Mouse (Mus musculus): ENCODE measurements around the gene Sash1. TPM values are rescaled to one million over a fixed set of nuclear protein-coding genes. Genes with fewer than 3 reads are reported as not detected.

Gene Sash1
- polyA plus RNA-seq, 1 experiment from 2014 or later, result 0.77 TPM

- Histone ChIP-seq H3K4me1 (replicated peaks) (no peaks in the 10 kb centered on the region), H3K4me3 (replicated peaks) (no peak overlapping the region), H3K27ac (no peak overlapping the region), H3K27me3 (no peaks in the 10 kb centered on the region), H3K9ac (no peak overlapping the region), H3K9me3 (replicated peaks) (no peaks in the 10 kb centered on the region), H3K36me3 (no peaks in the 10 kb centered on the region), H3K4me2 (no peak overlapping the region)
- ATAC-seq (ENCODE audit: low read depth) (no peak), DNase-seq (no peak)
- WGBS (ENCODE audit: insufficient replicate concordance), result 89% methylated on average over 10 of the region's 10 CpGs
Measured at GRCm38 (mm10) chr10:8846258-8846657, 39.6 kb downstream of the Sash1 start.

DNA sequence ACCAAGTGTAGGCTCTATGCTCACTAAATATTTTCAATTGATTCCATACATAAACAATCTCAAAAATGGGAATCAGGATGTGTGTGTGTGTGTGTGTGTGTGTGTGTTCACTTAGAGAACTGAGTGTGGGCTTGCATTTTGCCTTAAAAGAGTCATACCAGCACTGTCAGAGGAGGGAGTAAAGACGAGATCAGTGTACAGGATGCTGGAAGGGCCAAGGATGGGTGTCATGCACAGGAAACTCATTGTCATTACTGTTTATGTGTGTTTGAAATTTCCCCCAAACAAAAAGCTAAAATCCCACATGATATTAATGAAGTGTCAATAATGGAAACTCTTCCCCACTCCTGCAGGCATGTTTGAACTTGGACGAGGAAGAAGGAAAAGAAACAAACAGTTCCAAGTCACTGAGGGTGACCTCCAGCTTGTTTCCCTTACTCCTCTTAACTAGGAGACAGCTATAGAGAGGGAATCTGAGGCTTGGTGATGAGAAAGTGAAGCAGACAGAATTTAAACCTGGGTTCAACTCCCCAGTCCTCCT lies 40.6 kb downstream of the Sash1 start:
- Histone ChIP-seq H3K27ac (no peak overlapping the region), H3K9ac (no peak overlapping the region), H3K4me2 (no peak overlapping the region), H3K9me3 (replicated peaks) (no peaks in the 10 kb centered on the region), H3K27me3 (no peaks in the 10 kb centered on the region), H3K36me3 (no peaks in the 10 kb centered on the region), H3K4me3 (replicated peaks) (no peak overlapping the region), H3K4me1 (replicated peaks) (no peaks in the 10 kb centered on the region)
- ATAC-seq (ENCODE audit: low read depth) (no peak), DNase-seq (no peak)
- 44% methylated on average over 2 of the region's 2 CpGs for WGBS (ENCODE audit: insufficient replicate concordance)

DNA sequence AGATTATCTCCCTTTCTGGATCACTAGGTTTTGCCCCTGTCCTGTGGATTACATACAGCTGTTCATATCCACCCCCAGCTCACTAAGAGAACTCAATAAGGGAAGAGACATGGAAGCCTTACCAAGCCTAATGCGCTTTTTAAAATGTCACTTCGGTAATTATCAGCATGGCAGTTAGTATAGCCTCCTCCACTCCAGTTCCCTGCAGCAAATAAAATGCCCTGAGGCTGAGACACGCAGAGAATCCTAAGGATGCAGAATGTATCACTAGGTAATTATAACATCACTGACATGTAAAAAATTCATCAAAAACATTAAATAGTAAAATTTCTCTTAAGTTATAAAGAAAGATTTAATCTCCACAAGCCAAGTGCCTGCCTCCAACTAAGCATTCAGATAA lies 45.9 kb downstream of the Sash1 start:
- Histone ChIP-seq H3K9ac (no peak overlapping the region), H3K27me3 (no peaks in the 10 kb centered on the region), H3K27ac (no peak overlapping the region), H3K36me3 (no peaks in the 10 kb centered on the region), H3K4me1 (replicated peaks) (peaks cover 2% of the 10 kb centered on the region), H3K4me2 (no peak overlapping the region), H3K4me3 (replicated peaks) (no peak overlapping the region), H3K9me3 (replicated peaks) (no peaks in the 10 kb centered on the region)
- no peak for ATAC-seq (ENCODE audit: low read depth)
- no peak for DNase-seq
- WGBS (ENCODE audit: insufficient replicate concordance), result 76% methylated on average over 3 of the region's 3 CpGs

GRCm38 (mm10) chr10:8833816-8834464 lies 51.9 kb downstream of the Sash1 start:
- no peak overlapping the region for H3K4me2 ChIP-seq
- H3K27me3 ChIP-seq, result no peaks in the 10 kb centered on the region
- no peak for ATAC-seq (ENCODE audit: low read depth)
- DNase-seq, result no peak
- H3K4me3 ChIP-seq (replicated peaks), result no peak overlapping the region
- H3K36me3 ChIP-seq, result no peaks in the 10 kb centered on the region
- WGBS (ENCODE audit: insufficient replicate concordance), result 61% methylated on average over 17 of the region's 17 CpGs
- H3K9ac ChIP-seq, result no peak overlapping the region
- no peaks in the 10 kb centered on the region for H3K9me3 ChIP-seq (replicated peaks)
- H3K27ac ChIP-seq, result no peak overlapping the region
- H3K4me1 ChIP-seq (replicated peaks), result peaks cover 8% of the 10 kb centered on the region

DNA sequence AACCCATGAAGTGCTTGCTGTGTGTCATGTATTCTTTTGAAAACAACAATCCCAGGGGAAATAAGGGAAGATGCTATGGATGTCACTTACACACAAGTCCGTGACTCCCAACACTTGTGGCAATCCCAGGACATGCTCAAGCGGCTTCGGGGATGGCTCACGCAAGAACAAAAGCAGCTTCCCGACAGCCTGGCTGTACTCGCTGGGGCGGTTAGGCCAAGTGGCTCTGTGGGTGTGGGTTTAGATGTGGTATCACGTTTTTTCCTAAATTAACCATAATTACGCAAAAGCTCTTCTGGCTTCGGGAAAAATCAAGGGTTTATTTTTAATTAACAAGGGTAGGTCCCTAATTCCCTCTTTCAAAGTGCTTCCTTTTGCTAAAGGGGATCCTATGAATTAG lies 59.6 kb downstream of the Sash1 start:
- 81% methylated on average over 10 of the region's 10 CpGs for WGBS (ENCODE audit: insufficient replicate concordance)
- ATAC-seq (ENCODE audit: low read depth) (no peak), DNase-seq (no peak)
- Histone ChIP-seq H3K27ac (no peak overlapping the region), H3K9me3 (replicated peaks) (no peaks in the 10 kb centered on the region), H3K9ac (no peak overlapping the region), H3K36me3 (no peaks in the 10 kb centered on the region), H3K4me3 (replicated peaks) (no peak overlapping the region), H3K27me3 (no peaks in the 10 kb centered on the region), H3K4me2 (no peak overlapping the region), H3K4me1 (replicated peaks) (no peaks in the 10 kb centered on the region; the same call in 1 of the 2 replicates)

DNA sequence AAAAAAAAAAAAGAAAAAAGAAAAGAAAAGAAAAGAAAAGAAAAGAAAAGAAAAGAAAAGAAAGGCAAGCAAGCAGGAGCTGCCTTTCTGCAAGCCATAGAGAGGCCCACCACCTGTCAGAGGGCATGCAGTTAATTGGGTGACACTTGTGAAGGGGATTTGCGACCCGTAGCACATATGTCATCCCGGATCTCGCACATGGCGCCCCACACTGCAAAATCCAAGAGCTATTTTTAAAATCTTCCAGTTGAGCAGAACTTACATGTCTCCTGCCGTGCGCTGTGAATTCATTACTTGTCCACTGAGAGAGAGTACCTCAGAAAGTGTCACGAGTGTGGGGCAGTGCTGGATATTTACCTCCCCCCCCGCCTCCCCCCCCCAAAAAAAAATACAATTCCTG lies 60.0 kb downstream of the Sash1 start:
- no peak overlapping the region for H3K4me2 ChIP-seq
- DNase-seq, result no peak
- H3K27ac ChIP-seq, result no peak overlapping the region
- no peak overlapping the region for H3K9ac ChIP-seq
- H3K9me3 ChIP-seq (replicated peaks), result no peaks in the 10 kb centered on the region
- no peak for ATAC-seq (ENCODE audit: low read depth)
- WGBS (ENCODE audit: insufficient replicate concordance), result 69% methylated on average over 9 of the region's 9 CpGs
- H3K36me3 ChIP-seq, result no peaks in the 10 kb centered on the region
- H3K4me1 ChIP-seq (replicated peaks), result no peaks in the 10 kb centered on the region; the same call in 1 of the 2 replicates
- no peaks in the 10 kb centered on the region for H3K27me3 ChIP-seq
- no peak overlapping the region for H3K4me3 ChIP-seq (replicated peaks)

DNA sequence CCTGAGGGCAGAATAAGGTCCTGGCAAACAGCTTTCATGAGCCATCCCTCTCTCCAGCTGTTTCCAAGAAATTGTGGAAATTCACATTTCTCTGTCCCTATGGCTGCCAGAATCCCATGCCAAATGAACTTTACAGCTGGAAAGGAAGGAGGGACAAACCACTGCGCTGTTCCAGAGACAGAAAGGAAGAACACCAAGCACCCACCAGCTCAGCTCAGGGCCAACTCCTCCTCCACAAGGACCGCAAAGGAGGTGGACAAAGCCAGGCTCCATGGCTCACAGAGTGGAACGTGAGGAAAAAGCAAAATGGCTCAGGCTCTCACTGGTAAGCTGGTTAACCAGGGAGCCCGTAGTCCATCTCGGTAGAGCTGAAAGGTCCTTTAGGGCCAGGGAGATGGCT lies 67.8 kb downstream of the Sash1 start:
- DNase-seq (no peak), ATAC-seq (ENCODE audit: low read depth) (no peak)
- no peaks in the 10 kb centered on the region for H3K36me3 ChIP-seq
- H3K4me3 ChIP-seq (replicated peaks), result no peak overlapping the region
- H3K27ac ChIP-seq, result no peak overlapping the region
- no peak overlapping the region for H3K4me2 ChIP-seq
- WGBS (ENCODE audit: insufficient replicate concordance), result 76% methylated on average over 5 of the region's 5 CpGs
- H3K4me1 ChIP-seq (replicated peaks), result no peaks in the 10 kb centered on the region; the same call in 1 of the 2 replicates
- H3K9ac ChIP-seq, result no peak overlapping the region
- no peaks in the 10 kb centered on the region for H3K27me3 ChIP-seq
- H3K9me3 ChIP-seq (replicated peaks), result no peaks in the 10 kb centered on the region

DNA sequence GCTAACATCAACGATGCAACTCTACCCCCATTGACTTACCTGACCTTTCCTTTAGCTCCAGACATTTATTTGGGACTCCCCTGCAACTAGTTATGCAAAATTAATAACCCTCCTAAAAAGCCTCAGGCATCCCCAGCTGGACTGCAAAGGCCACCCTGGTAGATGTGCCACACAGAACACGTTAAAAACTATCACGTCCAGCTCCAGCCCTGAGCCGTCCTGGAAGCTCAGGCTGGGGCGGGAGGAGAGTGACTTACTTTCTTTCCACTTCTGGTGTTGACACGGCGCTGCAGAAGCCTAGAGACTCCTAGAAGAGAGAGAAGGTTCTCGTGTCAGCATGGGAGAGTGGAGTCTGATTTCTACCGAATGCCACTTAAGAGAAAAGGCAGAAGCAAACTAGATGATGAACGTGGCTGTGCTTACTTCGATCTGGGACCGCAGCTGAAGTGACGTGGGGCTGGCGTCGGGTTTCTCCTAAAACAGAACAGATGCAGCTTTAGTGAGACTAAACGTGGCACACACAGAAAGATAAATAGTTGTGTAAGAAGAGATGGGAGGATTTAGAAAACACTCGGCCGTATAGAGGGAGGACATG lies 71.8 kb downstream of the Sash1 start:
- Histone ChIP-seq H3K9me3 (replicated peaks) (no peaks in the 10 kb centered on the region), H3K27ac (no peak overlapping the region), H3K36me3 (no peaks in the 10 kb centered on the region), H3K4me1 (replicated peaks) (no peaks in the 10 kb centered on the region), H3K9ac (no peak overlapping the region), H3K4me2 (no peak overlapping the region), H3K4me3 (replicated peaks) (no peak overlapping the region), H3K27me3 (no peaks in the 10 kb centered on the region)
- WGBS (ENCODE audit: insufficient replicate concordance), result 67% methylated on average over 18 of the region's 18 CpGs
- ATAC-seq (ENCODE audit: low read depth) (no peak), DNase-seq (no peak)

DNA sequence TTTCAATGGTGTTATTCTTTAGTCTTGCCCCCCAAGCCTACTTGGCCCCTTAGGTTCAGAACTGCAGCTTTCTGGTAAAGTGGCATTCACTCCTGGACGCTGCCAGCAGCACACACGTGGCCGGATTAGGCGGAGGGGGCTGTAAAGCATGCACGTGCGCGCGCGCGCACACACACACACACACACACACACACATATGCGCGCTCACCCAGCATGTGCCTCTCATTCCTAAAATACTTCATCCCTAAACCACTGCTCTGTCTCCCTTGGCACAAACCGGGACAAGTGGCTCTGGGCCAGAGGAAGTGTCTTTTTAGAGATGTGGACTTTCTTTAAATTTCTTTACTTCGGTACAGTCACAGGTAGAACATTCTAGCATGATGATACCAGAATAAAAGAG lies 72.6 kb downstream of the Sash1 start:
- no peak for DNase-seq
- WGBS (ENCODE audit: insufficient replicate concordance), result 88% methylated on average over 14 of the region's 14 CpGs
- no peaks in the 10 kb centered on the region for H3K9me3 ChIP-seq (replicated peaks)
- H3K36me3 ChIP-seq, result no peaks in the 10 kb centered on the region
- H3K27me3 ChIP-seq, result no peaks in the 10 kb centered on the region
- no peak overlapping the region for H3K9ac ChIP-seq
- no peak overlapping the region for H3K4me2 ChIP-seq
- no peak overlapping the region for H3K4me3 ChIP-seq (replicated peaks)
- no peaks in the 10 kb centered on the region for H3K4me1 ChIP-seq (replicated peaks)
- ATAC-seq (ENCODE audit: low read depth), result no peak
- no peak overlapping the region for H3K27ac ChIP-seq

DNA sequence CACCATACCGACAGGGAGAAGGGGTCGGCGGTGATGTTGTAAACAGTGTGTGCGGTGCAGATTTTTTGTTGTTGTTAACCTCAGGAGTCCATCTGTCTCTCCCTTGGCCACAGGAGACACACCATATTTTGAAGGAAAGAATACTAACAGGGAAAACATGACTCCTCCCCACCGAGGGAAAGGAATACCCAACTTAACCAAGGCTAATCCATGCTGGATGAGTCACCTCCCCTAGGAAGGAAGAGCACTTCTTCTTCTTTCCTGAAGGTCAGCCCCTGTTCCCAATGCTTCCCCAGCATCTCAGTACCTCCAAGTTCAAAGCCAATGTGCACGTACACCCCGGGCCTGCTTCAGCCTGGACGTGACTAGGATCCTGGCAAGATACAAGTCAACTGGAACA lies 73.1 kb downstream of the Sash1 start:
- WGBS (ENCODE audit: insufficient replicate concordance), result 71% methylated on average over 8 of the region's 8 CpGs
- H3K4me2 ChIP-seq, result no peak overlapping the region
- H3K27ac ChIP-seq, result no peak overlapping the region
- no peak overlapping the region for H3K9ac ChIP-seq
- H3K9me3 ChIP-seq (replicated peaks), result no peaks in the 10 kb centered on the region
- DNase-seq, result no peak
- H3K4me3 ChIP-seq (replicated peaks), result no peak overlapping the region
- ATAC-seq (ENCODE audit: low read depth), result no peak
- no peaks in the 10 kb centered on the region for H3K36me3 ChIP-seq
- H3K4me1 ChIP-seq (replicated peaks), result no peaks in the 10 kb centered on the region
- no peaks in the 10 kb centered on the region for H3K27me3 ChIP-seq

DNA sequence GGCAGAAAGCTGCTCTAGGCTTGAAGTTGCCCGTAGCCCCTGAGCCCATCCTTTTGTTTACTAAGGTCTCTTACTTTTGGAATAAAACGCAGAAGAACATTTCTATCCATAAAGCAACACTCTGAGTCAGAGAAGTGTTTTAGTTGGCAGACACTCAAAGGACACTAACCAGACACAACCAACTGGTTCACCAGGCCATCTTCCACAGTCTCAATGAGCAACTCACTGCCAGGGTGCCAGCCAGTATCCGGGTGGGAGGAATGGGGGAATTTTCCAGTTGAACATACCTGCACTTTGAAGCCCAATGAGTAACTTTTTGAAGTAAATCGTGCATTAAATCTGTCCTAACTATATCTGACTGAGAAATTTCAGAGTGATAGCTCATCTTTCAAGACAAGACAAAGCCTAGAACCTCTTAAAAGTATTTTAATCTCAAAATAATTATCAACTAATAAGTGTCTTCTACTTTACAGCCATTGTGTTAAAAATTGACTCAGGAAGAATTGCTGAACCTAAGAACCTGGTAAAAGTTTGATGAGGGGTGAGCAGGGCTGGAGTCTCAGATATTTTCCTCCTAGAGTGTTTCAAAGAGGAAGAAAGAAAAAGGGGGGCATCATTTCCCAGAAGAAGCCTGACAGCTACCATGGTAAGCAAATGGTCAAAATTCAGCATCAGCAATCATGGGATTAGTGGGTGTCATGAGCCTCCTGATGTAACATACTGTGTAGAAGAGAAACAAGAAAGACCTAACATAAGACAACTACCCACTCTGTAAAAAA lies 74.4 kb downstream of the Sash1 start:
- 66% methylated on average over 4 of the region's 4 CpGs for WGBS (ENCODE audit: insufficient replicate concordance)
- no peak overlapping the region for H3K4me2 ChIP-seq
- no peak overlapping the region for H3K27ac ChIP-seq
- no peaks in the 10 kb centered on the region for H3K9me3 ChIP-seq (replicated peaks)
- ATAC-seq (ENCODE audit: low read depth) (no peak), DNase-seq (no peak)
- no peaks in the 10 kb centered on the region for H3K27me3 ChIP-seq
- no peak overlapping the region for H3K4me3 ChIP-seq (replicated peaks)
- H3K36me3 ChIP-seq, result no peaks in the 10 kb centered on the region
- no peak overlapping the region for H3K9ac ChIP-seq
- H3K4me1 ChIP-seq (replicated peaks), result no peaks in the 10 kb centered on the region

Measured in liver, embryonic 13.5 days (tissue).